Mouse (Mus musculus): ENCODE data around the gene Mcat.
A peak's percentile ranks its signal among the peaks of the same experiment; 100 is the strongest.

The Mcat gene

GRCm38 (mm10) chr15:83535890-83536231 lies 27.7 kb downstream of the Mcat start:
- DNase-seq (ENCODE audit: low spot score) = no peak

DNA sequence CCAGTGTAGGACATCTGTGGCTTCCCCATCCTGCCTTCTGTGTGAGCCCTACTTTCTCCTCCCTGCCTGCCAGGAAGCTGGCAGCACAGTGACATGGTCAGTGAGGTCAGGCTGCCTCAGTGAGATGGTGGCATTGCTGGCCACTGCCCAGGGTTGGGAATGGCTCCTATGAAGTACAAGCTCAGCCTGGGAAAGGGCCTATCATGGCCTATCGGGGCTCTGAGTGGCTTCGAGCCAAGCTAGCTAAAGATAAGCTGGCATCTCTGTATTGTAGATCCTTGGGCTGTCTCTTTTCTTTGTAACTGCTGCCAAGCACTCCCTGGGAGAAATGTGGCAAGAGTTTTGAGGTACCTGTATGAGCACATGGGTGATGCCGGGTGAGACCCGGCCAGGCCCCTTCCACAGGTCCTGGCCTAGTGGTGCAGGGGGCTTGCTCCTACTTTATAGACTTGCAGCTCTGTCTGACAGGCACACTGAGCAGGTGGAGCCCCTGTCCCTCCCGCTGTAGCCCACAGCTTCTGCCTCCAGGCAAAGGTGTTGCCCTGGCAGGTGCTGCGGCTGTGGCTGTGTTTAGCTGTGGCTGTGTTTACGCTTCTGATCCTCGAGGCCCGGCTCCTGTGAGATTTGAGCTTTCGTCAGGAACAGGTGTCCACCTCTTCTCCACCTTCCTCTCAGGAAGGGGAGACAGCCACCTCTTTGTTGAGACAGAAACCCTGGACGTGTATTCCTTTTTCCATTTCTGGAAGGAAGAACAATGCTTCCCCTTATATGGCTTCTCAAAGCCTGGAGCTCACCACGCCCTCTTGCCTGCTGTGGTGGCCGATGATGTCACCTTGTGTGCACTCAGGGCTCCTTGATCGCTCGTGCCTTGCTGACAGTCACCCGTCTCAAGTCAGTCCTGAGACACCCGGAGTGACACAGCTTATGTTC lies 28.4 kb downstream of the Mcat start:
- peak; percentile 48 for DNase-seq (ENCODE audit: low spot score)

DNA sequence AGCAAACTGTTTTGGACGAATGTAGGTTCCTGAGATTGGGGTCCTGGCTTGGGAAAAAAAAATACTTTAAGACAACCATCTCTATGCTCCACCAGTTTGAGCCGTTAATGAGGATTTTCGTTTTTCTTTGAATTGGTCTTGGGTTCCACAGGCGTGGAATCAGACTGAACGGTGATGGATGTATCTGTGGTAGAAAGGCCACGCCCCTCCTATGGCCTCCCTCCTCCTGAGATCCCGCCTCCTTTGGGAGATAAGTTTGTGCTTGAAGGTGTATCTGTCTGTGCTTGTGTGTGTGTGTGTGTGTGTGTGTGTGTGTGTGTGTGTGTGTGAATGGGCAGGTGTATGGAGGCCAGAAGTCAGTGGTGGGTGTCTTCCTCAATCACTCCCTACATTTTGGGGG lies 31.0 kb downstream of the Mcat start:
- DNase-seq (ENCODE audit: low spot score) = no peak

DNA sequence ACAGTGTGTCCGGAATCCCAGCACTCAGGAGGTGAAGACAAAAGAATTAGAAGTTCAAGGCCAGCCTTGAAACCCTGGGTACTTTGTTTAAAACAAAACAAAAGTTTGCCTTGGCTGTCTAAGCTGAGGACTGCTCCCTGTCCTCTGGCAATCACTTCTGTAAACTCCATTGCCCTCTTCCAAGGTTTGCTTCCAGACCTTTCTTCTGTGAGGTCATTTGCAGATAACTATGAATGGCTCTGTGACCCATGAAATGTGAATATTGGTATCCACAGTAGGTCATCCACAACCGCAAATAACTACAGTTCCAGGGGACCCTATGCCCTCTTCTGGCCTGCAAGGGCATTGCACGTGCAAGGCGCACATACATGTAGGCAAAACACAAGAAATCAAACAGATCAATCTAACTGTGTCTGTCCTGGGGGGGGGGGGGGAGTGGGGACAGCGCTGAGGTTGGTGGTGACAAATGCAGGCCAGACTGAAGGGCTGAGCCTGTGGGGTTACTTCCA lies 31.6 kb downstream of the Mcat start:
- DNase-seq (ENCODE audit: low spot score) = no peak

DNA sequence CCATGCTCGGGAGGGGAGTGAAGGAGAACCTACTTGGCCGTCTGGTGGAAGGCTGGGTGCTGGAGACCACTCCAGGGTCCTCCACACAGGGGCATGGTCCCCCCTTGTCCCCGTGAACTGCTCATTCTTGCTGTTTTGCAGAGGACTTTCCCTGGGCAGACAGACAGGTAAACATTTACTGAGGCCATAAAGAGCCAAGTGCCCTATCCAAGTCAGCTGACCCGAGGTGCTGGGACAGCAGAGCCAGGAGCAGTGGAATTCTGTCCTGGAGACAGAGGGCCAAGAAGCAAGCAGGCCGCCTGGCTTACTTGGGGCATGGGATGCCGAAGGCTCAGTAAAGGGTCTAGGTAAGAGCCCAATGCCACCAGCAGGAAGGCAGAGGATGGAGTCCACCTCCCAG lies 32.9 kb downstream of the Mcat start:
- no peak for DNase-seq (ENCODE audit: low spot score)

DNA sequence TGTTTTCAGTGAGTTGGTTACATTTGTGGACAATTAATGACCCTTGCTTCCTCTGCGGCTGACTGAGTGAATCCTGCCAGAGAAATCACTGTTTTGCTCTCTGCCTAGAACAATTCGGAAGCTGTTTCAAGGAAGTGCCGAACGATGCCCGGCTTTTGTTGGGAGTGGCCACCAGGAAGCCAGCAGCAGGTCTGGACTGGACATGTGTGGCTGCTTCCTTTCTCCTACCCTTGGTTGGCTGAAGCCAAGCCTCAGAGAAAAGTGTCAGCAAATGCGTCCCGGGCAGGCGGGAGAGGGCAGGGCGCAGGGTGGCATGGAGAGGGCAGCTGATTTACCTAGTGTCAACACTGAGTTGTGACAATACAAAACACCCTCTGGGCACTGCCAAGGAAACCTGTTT lies 33.4 kb downstream of the Mcat start:
- DNase-seq (ENCODE audit: low spot score) = peak; percentile 24

DNA sequence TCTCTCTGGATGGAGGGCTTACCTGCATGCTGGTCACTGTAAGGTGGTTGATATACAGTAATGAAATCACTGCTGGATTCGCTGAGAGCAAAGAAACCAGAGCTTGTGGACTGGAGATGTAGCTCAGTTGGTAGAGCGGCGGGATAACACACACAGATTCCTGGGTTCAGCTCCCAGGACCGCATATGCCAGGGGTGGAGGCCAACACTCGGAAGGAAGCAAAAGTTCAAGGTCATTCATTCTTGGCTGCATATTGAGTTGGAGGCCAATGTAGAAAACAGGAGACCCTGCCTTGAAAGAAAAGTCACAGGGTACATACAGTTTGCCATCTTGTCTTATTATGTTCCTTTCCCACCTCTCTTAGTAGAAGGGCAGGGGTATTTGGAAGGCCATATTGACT lies 33.8 kb downstream of the Mcat start:
- no peak for DNase-seq (ENCODE audit: low spot score)

GRCm38 (mm10) chr15:83528892-83529291 lies 34.7 kb downstream of the Mcat start:
- DNase-seq (ENCODE audit: low spot score) = no peak

GRCm38 (mm10) chr15:83527747-83528146 lies 35.8 kb downstream of the Mcat start:
- no peak for DNase-seq (ENCODE audit: low spot score)

DNA sequence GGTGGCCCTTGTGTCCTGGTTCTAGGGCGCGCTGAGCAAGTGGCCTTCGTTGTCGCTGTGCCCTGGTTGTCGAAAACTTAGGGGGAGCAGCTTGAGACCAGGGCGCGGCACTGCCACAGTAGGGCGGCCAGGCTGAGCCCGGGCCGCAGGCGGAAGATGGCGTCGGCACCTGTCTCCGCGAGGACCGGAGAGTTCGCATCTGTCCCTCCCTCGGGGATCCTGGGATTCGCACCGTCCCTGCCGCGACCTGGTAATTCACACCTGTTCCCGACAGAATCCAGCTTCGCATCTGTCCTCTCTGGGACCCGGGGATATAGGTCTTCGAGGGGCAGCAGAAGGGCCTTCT lies 36.5 kb downstream of the Mcat start:
- no peak for DNase-seq (ENCODE audit: low spot score)

DNA sequence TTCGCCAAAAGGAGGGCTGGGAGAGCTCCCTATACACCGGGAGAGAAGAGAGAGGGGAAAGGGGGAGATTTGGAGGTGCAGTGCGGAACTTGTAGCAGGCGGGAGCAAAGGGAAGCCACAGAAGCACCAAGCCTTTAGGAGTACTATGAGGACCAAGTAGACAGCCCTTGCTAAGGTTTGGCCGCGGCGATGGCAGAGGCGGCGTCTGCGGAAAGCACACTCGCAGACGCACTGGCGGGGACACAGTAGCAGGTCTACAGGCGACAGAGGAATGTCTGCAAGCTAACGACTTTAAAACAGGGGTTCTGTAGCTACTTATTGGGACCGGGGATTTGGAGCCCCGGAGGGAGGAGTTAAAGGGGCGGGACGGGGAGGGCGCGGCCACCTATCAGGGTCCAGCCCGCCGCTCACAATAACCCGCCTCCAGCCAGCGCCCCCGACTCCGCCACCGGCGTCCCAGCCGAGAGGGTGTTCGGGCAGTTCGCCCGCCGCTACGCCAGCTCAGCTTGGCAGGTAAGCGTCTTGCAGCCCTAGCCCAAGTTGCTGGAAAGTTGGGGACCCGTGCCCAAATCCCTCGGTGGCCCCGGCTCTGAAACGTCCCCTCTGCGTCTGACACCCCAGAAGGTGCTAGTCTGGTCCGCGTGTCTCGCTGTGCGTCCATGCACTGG lies 37.0 kb downstream of the Mcat start, which contains the start of gene Bik:
TSS of gene Bik (plus strand) at position 439 of the 668 bp plus-strand sequence.
- peak; percentile 60 for DNase-seq (ENCODE audit: low spot score)

GRCm38 (mm10) chr15:83524333-83524729 lies 39.3 kb downstream of the Mcat start:
- no peak for DNase-seq (ENCODE audit: low spot score)

DNA sequence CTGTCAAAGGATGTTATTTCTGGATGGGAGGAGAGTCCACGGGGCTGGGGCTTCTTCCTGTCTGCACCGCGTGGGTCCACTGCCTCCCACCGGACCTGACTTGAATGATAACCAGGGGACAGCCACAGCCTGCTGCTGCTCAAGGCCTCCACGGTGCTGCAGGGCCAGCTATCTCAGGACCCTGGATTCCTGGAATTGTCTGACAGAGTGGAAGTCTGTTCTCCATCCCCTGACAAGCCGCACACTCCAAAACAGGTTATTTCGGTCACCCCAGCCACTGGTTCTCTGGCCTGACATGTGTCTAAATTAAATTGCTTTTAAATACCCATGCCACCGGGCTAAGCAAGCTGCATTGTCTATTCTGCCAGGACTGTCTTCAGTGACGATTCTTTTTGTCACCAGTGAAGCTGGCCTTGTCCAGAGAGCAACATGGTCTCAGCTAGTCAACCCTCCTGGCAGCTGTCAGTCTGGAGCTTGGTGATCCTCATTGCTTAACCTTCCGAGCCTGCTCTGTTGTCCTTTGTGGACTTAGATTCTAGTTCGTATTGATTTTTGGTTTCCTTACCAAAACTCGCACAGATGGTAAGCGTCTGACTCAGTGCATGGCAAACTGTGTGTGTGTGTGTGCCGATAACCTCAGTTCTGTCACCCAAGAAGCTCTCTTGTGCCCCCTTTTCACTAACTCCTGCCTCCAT lies 39.8 kb downstream of the Mcat start:
- DNase-seq (ENCODE audit: low spot score) = no peak

DNA sequence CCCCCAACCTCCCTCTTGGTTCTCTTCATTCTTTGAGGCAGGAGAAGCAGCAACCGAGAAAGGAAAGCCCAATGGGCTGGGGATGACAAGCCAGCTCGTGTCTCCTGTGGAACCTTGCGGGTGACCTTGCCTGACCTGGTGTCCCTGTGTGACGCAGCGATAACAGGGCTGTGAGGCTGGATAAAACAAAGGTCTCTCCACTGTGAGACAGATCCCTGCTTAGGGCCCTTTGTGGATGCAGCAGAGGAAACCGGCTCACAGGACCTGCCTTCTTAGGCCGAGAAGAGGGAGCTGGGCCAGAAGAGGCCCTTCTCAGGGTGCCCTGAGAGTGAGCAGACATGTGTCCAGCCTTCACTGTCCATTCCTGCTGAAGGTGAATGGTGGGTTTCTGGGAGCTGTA lies 40.4 kb downstream of the Mcat start:
- no peak for DNase-seq (ENCODE audit: low spot score)

GRCm38 (mm10) chr15:83520861-83521382 lies 42.7 kb downstream of the Mcat start:
- peak; percentile 33 for DNase-seq (ENCODE audit: low spot score)

GRCm38 (mm10) chr15:83518215-83519048 lies 45.2 kb downstream of the Mcat start:
- peak; percentile 53 for DNase-seq (ENCODE audit: low spot score)

DNA sequence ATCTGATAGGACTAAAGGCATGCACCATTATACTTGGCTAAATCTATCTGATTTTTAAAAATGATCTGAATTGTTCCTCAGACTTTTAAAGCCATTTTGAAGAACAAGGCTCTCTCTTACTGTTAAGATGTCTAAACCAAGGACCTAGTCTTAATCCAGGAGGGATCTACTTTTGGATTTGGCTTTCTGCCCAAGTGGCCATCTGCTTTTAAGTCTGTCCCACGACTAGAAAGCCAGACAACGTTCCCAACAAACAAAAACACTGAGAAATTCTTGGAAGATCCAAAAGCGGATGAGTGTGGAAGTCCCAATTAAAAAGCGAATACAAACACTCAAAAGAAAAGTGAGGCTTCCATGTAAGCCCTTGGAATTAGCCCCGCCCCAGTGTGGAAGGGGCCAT lies 48.6 kb downstream of the Mcat start:
- no peak for DNase-seq (ENCODE audit: low spot score)

- no peak for DNase-seq (ENCODE audit: low spot score)
These were observed 50.9 kb downstream of the Mcat start for GRCm38 (mm10) chr15:83512489-83513281.

- DNase-seq (ENCODE audit: low spot score) = peak; percentile 96
These were observed 52.7 kb downstream of the Mcat start, which contains the start of gene Ttll1 for GRCm38 (mm10) chr15:83510805-83511405. TSS of gene Ttll1 (minus strand) at chr15:83510893.

Data from ovary, postnatal 36 days (tissue).